Mouse (Mus musculus) gastrocnemius, postnatal 36 days (tissue): ENCODE results near the gene Fh1. TPM values are rescaled to one million over a fixed set of nuclear protein-coding genes. Genes with fewer than 3 reads are reported as not detected.

ENCODE experiments used
- DNase-seq, 2 experiments: peaks; one replicate each; pipeline ENCODE4 v3.0.0; 2022
- intact Hi-C: fragments of 180-260 bp; cut with DNase I; formaldehyde crosslinking; loops from one replicate; pipeline ENCODE4 v1.15.1; 2025
- long read RNA-seq, 2 experiments: library from polyadenylated mRNA; stranded (forward); transcript quantifications; one replicate each; pipeline ENCODE4 v2.0.0; 2021
- total RNA-seq, 2 experiments: library from RNA; stranded (reverse); gene quantifications; 2 replicates each; pipeline ENCODE4 v1.2.3; 2021

Fh1 gene
- 100 to 1,000 TPM; 279 to 282 TPM for total RNA-seq
- long read RNA-seq, experiment 1, transcript Fh1-203 (3 exons, 936 nt), result minor isoform, 216 of 695 reads
- long read RNA-seq, experiment 1, transcript Fh1-201 (10 exons, 2,636 nt), result major isoform, 455 of 695 reads
- long read RNA-seq, experiment 1, partial matches to known transcripts, result 16 of 695 reads
- long read RNA-seq, experiment 1, other reads (novel, unspliced or antisense), result 6 of 695 reads
- long read RNA-seq, experiment 2, transcript Fh1-203 (3 exons, 936 nt), result minor isoform, 275 of 864 reads
- long read RNA-seq, experiment 2, transcript Fh1-202 (2 exons, 539 nt), result minor isoform, 6 of 864 reads
- long read RNA-seq, experiment 2, transcript Fh1-201 (10 exons, 2,636 nt), result major isoform, 569 of 864 reads
- long read RNA-seq, experiment 2, partial matches to known transcripts, result 7 of 864 reads
- long read RNA-seq, experiment 2, other reads (novel, unspliced or antisense), result 7 of 864 reads

DNA sequence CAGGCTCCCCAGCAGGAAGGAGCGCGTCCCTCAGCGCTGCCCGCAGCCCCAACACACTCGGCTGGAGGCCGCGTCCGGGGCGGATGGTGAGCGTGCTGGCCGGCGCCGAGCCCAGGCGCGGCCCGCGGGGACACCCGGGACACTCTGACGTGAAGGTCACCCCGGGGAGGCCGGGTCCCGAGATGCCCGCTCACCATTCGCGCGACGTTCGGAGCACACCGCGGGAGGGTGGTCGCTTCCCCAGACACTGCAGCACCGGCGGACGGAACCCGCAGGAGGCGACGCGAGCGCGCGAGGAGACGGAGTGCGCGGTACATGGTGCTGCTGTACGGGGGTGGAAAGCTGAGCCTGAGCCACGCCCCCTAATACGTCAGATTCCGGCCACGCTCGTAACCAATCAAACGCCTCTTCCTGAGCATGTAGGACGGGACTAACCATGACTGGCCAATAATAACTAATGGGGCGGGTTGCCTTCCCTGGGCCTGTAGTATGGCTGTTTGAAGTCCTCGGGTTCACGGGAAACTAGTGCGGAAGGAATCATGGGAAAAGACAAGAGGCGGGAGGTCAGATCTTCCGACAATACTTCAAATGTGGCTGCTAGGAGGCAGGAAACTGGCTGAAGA lies at the start of gene Fh1:
Gene Fh1 (minus strand): TSS at position 379 of the 623 bp plus-strand sequence.
- intact Hi-C loops, result loop anchor here (2.0 to 10.0 kb wide), 3 partner anchors 67 to 297 kb away; partner anchors contain the start of genes Chml, Gm38100 and Opn3
- DNase-seq, result peak; percentile 92 to 93

DNA sequence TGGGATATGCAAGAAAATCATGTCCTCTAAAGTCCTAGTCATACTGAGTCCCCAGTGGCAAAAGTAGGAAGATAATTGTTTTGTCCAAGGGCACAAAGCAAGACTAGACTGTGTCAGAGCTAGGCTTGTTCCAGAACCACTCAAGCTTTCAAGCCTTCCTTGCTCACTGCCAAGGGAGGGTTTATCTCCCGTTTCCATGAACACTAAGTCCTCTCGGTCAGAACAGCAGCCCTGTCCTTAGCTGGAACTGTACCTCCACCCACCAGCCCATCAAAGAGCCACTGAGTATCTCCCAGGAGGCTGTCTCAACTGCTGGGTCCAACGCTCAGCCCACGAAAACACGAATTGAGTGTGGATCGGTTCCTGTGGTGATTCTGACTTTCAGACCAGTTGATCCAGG lies 49.7 kb upstream of the Fh1 start:
- intact Hi-C loops, result no loop called here
- DNase-seq, result no peak

DNA sequence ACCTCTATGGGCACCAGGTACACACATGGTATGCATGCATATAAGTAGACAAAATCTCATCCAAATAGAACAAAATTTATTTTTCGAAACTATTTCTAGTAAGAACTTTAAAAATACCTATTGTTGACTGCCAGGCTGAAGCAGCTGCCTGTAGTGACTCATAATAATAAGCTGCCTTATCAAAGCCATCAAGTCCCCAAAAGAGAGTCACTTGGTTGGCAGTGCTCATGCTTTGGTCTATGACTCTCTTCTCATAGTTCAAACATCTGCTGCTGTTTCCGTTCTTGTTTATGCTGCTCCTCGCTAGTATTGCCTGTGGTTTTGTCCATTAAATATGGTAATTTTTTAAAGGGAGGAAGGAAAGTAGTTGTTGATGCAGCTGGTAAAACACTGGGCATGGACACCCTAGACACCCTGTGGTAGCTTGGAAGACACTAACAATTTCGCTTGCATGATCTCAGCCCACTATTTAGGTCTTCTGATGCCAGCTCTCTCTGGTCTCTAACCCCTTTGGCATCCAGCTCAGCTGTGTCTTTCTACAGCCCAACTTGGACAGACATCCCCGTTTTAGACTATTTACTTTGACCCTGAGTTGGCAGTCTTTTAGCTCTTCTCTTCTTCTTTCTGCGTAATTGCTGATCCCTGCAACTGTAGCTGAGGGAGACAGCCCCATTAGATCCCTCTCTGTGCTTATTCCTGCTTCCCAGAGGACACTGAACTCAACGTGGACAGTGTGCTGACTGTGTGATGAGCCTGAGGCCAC lies 48.3 kb upstream of the Fh1 start:
- no peak for DNase-seq
- intact Hi-C loops, result no loop called here

DNA sequence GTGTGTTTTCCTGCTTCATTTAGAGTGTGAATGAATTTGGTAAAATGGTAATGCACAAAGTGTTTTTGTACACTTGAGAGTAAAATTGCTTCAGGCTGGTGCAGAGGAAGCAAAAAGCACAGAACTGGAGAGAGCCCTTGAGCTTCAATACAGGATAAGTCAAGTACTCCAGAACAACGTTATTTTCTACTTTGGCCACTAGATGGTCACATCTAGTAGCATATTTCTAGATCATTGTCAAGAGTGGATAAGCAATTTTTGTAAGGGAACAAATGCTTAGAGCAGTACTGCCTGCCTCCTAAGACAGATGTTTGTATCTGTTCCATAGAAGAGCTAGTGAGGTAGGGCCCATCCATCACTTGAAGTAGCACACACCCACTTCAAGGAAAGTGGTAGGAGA lies 46.2 kb upstream of the Fh1 start:
- DNase-seq, result no peak
- intact Hi-C loops, result no loop called here

DNA sequence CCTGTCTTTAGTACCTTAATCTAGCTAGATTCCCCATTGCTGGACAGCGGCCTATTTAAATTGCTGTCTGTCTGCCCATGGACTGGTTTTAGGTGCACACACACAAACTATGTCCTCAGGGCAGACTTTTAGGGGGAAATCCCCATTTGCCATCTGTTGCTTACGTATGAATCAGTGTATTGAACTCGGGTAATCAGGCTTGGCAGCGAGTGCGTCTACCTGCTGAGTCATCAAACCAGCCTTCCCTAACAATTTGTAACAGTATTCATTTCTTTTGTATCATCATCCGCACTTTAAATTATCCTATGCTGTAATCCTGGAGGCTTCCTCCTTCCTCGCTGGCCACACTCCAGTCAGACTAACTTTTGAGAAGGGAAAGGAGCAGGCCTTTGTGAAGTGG lies 44.6 kb upstream of the Fh1 start:
- intact Hi-C loops, result no loop called here
- no peak for DNase-seq

DNA sequence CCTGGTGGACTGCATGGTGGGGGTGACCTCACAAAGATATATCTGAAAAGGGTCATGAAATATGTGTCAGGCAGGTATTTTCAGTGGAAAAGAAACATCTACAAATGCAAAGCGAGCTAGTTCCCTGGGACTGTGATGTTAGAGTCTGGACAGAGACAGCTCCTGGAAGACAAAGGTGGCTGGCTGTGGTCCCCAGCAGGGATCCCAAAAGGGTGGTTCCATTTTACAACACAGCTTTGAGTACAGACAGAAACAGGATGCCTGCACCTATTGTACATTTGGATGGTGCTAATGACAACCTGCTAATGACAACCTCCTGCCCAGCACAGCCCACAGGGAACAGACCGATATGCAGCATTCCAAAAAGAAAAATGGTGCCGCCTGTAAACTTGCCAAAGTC lies 44.0 kb upstream of the Fh1 start:
- intact Hi-C loops, result no loop called here
- DNase-seq, result no peak

DNA sequence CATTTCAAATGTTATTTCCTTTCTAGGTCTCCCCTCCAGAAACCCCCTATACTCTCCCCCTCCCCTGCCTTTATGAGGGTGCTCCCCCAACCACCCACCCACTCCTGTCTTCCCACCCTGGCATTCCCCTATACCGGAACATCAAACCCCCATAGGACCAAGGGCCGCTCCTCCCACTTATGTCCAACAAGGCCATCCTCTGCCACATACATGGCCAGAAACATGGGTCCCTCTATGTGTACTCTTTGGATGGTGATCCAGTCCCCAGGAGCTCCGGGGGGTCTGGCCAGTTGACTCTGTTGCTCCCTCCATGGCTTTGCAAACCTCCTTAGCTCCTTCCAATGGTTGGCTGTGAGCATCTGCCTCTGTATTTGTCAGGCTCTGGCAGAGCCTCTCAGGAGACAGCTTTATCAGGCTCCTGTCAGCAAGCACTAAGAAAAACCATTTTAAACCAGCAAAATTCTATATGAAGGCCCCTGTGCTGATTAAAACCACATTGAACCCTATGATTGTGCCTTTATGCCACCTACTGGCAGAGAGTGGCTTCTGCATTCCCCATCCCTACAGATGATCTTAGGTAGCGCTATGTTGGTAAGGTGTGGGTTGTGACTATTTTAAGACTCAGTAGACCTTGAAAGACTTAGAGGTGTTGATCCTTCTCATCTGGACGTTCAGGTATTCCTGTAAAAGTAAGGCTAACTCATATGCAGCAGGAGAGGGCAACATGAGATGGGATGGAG lies 43.4 kb upstream of the Fh1 start:
- intact Hi-C loops, result no loop called here
- DNase-seq, result no peak

DNA sequence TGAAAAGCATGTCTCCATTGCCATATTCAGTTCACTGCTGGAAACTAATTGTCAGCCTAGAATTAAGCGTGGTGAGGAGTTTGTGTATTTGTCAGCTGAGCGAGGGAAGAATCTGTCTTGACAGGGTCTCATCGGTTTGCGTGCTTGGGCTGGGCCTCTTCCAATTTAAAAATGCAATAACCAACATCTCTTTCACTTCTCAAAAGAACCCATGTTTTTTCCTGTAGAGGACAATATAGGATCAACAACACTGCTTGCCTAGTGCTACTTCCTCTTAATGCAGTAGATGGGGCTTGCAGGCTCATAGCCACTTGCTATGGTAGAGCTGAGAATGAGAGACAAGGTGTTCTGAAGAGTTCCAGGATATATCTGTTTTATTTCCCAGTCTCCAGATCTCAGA lies 34.5 kb upstream of the Fh1 start:
- intact Hi-C loops, result no loop called here
- DNase-seq, result no peak

DNA sequence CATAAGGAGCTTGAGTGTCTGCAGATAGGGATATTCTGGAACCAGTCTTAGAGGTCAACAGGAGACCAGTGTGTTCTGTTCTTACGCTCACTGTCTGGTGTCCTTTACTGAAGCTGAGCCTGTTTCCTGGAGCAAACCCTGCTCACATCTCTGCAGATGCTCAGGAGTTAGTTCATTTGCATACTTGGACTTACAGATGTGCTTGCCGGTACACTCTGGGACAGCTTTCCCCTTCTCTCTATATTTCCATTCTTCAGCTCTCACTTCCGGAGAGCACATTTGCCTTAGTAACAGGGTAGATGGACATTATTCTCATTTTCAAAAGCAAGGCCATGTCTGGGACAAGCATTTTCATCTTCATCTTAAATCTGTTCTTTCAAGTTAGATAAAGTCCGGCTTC lies 23.2 kb upstream of the Fh1 start:
- intact Hi-C loops, result no loop called here
- DNase-seq, result no peak

DNA sequence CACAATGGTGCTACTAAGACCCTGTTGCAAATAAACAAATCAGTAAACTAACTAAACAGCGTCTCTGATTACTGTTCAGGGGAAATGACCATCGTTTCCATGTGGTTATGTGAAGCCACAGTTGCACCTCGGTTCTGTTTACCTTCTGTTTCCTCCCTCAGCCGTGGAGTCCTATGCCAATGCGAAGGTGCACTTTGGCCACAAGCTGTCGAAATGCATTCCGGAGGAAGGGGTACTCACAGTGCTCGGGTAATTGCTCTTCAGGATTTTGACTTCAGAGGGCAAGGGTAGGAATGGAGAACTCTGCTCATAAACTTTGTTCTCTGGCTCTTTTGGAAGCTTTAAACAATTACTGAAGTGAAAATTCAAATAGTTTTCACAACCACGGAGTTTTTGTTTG lies 21.5 kb upstream of the Fh1 start:
- intact Hi-C loops, result no loop called here
- no peak for DNase-seq

DNA sequence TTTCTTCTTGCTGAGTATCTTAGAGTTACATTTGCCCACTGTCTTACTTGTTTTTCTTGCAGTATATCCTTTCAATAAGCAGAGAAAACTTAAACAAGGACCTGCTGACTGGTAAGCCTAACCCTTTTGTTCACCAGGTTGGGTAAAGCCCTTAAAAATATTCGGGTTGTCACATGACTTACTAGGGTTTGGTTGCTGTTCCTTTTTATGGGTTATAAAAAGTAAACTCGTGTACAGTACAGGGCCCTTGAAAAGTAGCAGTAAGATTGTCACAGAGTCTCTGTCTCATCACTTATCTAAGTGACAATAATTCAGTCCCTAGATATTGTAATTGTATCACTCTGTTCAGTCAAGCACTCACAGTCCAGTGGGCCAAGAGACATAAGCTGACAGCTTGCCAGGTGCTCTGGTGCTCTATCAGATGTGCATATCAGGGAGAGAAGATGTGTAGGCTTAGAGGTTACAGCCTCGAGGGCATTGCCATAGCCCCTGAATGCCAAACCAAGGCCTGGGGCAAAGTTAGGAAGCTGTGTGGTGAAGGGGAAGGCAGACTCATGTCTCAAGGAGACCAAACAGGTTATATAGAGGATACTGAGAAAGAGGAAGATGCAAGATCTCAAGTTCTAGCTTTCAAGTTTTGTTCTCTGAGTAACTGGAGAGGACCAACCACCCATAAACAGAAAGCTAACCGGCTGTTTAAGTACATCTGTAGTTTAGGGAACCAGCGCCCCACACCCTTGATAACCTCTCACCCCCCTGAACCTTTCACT lies 18.2 kb upstream of the Fh1 start:
- intact Hi-C loops, result no loop called here
- DNase-seq, result no peak

DNA sequence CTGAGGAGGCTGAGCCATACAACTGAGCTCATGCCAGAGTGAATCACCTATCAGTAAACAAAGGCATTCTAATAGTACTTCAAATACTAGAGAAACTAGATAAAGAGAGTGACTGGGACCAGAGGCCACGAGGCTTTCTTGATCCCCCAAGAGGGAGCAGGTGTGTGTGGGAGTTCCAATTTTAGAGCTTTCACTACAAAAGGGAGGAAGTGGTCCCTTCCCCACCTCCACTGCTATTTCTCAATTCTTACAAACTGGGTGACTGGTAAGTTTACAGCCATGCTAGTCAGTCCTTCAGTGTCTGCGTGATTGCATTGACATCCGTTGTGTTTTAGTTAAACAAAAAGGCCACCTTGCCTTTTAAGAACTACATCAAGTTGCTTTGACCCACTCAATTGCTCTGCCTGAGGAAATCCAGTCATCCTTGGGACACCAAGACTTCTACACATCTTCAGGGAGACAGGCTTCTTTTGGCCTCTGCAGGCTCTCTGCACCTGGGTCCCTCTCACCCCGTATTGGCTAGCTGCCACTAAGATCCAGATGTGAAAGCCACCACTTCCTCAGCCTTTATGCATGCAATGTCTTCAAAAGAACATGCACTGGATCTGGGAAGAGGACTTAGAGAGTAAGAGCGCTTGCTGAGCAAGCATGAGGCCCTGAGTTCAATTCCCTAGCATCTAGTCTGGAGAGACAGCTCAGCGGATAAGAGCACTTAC lies 15.2 kb upstream of the Fh1 start:
- intact Hi-C loops, result no loop called here
- DNase-seq, result no peak

DNA sequence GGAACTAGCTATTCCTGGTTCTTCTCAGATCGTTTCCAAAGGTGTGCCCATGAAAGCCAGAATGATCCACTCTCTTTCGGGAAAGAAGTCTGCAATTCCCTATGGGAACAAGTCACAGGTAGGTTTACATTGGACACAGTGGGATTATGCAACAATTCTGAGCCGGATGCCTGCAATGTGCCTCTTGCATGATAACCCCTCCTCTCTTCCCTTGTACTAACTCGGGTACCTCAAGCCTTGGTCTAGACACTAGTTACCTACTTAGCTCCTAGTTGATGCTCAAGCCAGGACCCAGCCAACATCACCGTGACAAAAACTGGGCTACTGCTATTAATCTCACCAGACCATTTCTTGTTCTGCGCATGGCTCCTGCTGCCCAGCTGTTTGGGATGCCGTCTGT lies 13.6 kb upstream of the Fh1 start:
- intact Hi-C loops, result loop anchor here (5.0 kb wide), 1 partner anchor 273 kb away; no protein-coding TSS in a partner anchor
- DNase-seq, result no peak

DNA sequence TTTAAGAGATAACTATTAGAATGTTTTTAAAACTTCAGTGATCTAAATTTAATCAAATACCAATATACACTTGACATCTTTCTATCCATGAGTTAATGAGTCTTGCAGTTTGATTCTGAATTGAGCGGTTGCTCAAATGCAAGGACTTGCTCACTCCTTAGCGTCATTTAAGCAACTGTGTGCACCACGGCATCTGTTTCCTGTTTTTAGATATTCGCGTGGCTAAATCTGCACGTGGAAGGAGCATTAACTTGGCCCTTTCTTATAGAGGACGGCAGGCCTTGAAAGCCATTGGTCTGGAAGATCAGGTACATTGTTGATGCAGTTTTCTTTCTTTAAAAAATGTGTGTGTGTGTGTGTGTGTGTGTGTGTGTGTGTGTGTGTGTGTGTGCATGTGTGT lies 12.2 kb upstream of the Fh1 start:
- intact Hi-C loops, result loop anchor here (5.0 kb wide), 1 partner anchor 275 kb away; no protein-coding TSS in a partner anchor
- DNase-seq, result no peak

DNA sequence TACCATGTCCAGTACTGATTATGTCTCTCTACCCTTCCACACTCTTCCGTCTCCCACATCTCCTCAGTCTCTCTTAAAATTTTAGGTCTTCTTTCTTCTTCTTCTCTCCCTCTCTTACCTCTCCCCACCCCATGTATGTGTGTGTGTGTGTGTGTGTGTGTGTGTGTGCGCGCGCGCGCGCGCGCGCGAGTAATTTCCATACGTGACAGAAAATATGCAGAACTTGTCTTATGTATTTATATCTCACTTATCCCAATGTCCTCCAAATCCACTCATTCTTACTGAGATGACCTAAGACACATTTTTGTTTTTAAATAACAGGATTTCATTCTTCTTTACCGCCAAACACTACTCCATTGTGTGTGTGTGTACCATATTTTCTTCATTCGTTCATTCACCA lies 7.0 kb upstream of the Fh1 start:
- no peak for DNase-seq
- intact Hi-C loops, result no loop called here

DNA sequence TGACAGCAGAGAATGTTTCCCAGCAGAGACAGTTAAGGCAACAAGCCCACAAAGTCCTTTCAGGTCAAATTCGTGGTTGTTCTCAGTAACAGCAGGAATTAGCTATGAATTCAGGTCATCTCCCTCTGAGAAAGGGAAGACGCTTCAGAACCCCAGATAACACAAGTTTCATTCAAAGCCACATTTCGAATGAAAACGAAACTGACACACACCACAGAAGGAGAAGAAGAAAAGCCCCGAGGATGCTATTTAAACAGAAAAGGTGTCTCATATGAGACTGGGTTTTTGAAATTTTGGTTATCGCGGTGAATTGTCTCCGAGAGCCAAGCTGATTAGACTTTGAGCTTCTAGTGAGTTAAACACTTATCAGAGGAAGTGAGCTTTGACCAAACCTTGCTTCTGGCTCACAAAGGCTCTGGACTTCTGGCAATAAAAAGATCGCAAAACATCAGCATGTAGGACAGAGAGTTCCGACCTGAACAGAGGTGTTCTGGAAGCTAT lies 6.3 kb upstream of the Fh1 start:
- intact Hi-C loops, result no loop called here
- no peak for DNase-seq

DNA sequence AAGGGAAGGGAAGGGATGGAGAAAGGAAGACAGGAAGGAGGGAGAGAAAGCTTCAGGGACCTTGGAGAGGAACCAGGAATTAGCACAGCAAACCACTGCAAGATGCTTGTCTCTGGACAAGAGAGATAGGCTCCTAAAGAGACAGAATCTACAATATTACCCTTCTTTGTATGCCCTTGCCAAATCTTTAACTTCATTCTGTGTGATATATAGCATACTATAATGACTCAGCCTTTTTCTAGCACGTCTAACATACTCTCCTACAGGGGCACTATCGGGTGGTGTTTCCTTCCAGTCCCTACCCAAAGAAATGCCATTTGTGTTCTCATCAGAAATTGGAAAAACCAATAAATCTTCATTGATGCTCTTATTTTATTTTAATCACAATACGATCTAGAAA lies 5.6 kb upstream of the Fh1 start:
- intact Hi-C loops, result no loop called here
- DNase-seq, result no peak

DNA sequence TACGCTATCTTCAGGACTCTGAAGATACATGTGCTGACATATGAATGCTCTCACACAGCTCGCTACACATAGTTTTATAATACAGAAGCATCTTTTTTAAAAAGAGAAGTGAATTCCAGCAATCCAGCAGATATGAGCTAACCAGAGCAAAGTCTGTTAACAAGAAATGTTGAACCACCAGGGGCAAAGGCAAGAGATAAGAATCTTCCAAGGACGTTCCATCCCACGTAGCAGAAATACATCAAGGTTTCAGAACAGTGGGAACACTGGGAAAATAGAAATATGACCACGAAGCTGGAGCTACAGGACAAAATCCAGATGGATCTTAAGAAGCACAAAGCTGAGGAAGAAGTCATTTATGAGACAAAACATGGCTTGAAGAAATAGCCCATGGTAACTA lies 4.9 kb upstream of the Fh1 start:
- intact Hi-C loops, result no loop called here
- DNase-seq, result no peak

DNA sequence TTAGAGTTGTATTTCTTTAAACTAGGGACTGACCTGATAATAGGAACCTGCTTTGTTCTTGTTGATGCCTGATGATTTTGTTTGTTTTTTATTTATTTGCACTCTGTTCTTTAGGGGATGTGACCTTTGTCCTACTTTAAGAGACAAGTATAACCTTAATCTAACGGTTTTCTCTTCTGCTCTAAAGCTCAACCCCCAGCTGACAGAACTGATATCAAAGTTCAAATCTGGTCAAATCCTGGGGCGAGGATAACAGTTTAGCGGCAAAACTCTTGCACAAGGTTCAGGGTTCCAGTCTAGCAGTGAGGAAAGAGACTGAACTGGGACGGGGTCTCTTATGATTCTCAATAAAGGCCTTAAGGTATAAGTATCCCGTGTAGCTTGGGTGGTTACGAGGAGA lies 3.8 kb upstream of the Fh1 start:
- intact Hi-C loops, result loop anchor here (5.0 to 10.0 kb wide), 2 partner anchors 246 to 293 kb away; partner anchors contain the start of gene Gm38100

More for the DNA sequence above, 3.8 kb upstream of the Fh1 start:
- DNase-seq, result no peak
